Mouse (Mus musculus): ENCODE results near the gene Gm17416.

Gene Gm17416

GRCm38 (mm10) chr2:152569038-152569437 lies at the start of gene Gm17416:
Gene Gm17416 (plus strand): TSS chr2:152569338.
- DNase-seq (ENCODE audit: inconsistent ontology term), result no peak

- no peak for DNase-seq (ENCODE audit: inconsistent ontology term)
Observed at GRCm38 (mm10) chr2:152539944-152540710, 29.0 kb upstream of the Gm17416 start, which contains the start of gene Defb29. Gene Defb29 (minus strand): TSS chr2:152540098.

GRCm38 (mm10) chr2:152541979-152542378 lies 27.2 kb upstream of the Gm17416 start:
- no peak for DNase-seq (ENCODE audit: inconsistent ontology term)

DNA sequence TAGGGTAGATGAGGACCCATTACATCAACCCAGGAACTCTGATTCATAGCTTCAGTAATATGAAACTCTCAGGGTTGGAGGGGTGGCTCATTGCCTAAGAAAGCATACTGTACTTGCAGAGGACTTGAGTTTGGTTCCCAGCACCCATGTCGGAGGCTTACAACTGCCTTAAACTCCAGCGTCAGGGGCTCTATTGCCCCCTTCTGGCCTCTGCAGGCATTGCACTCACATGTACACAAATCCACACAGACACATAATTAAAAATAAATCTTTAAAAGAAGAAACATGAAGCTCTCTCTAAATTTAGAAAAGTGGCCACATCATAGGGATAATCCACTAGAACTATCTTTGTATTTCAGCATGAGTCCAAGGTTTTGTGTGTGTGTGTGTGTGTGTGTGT lies 26.2 kb upstream of the Gm17416 start:
- DNase-seq (ENCODE audit: inconsistent ontology term), result no peak

GRCm38 (mm10) chr2:152543478-152543877 lies 25.7 kb upstream of the Gm17416 start:
- DNase-seq (ENCODE audit: inconsistent ontology term), result no peak

DNA sequence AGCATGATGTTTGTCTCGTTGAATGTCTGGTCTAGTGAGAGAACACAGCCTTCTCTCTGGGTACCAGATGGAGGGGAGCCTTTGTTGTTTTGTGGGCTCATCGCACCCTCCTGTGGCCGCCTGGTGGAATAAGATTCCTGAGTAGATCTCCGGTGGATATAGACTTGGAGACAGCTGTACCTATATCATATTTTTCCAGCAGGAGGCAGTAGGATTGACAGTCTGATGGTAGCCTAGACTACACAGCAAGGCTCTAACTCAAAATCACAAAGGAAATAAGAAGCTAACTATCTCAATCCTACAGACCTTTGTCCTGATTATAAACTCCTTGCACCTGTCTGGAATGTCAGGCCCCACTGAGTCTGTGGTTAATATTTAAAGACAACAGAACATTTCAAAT lies 24.4 kb upstream of the Gm17416 start:
- peak; percentile 63 for DNase-seq (ENCODE audit: inconsistent ontology term)

- no peak for DNase-seq (ENCODE audit: inconsistent ontology term)
Observed at GRCm38 (mm10) chr2:152548124-152548523, 21.0 kb upstream of the Gm17416 start.

- peak; percentile 65 for DNase-seq (ENCODE audit: inconsistent ontology term)
Observed at GRCm38 (mm10) chr2:152553774-152554423, 15.2 kb upstream of the Gm17416 start.

GRCm38 (mm10) chr2:152556655-152557054 lies 12.5 kb upstream of the Gm17416 start:
- DNase-seq (ENCODE audit: inconsistent ontology term), result no peak

DNA sequence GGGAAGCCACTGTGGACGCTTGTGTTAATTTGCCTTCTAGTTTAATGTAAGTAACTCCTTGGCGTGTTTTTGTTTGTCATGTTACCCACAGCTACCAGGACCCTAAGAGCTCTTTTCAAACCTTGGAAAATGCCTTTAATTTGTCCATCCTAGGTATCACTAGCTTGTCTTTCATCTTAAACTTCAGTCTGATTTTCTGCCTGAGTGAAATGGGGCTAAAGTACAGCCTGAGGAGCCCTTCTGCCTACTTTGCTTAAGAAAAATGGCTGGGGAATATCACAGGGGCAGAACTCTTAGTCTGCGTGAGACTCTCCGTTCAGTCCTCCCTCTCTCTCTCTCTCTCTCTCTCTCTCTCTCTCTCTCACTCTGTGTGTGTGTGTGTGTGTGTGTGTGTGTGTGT lies 743 bp downstream of the Gm17416 start:
- no peak for DNase-seq (ENCODE audit: inconsistent ontology term)

DNA sequence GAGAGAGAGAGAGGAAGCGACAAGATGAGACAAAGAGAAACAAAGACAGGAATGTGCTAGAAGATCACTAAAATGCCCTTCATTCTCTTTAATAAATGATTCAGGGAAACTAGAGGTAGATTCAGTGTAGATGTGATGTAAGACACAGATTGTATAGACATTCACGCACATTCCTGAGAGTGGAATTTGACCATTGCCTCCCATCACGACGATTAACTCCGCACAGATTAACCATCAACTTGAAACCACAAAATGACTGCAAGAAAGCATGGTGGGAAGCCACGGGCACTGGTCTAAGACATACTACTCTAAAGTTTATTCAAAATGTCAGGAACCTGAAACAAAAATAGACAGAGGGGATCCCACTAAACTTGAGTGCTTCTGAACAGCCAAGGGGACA lies 1.2 kb downstream of the Gm17416 start:
- no peak for DNase-seq (ENCODE audit: inconsistent ontology term)

GRCm38 (mm10) chr2:152572114-152572794 lies 3.1 kb downstream of the Gm17416 start, which contains the start of gene Defb21:
Gene Defb21 (plus strand): TSS chr2:152572744.
- DNase-seq (ENCODE audit: inconsistent ontology term), result no peak

DNA sequence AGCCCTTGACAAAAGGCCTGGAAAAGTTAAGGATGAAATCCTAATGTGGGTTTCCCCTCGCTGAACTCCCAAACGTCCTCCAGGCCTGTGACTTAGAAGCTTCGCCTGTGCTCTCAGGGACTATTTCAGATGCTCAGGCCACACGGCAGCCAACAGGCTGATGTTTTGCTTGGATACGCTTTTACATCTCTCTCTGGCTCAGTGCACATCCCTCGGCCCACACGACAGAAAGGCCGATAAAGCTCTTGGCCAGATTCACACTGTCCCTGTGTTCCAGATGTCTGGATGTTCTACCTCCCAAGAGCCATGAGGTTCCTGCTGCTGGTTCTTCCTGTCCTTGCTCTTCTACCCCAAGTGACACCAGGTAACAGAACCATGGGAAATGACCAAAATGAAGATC lies 4.3 kb downstream of the Gm17416 start:
- no peak for DNase-seq (ENCODE audit: inconsistent ontology term)

- DNase-seq (ENCODE audit: inconsistent ontology term), result no peak
Observed at GRCm38 (mm10) chr2:152580107-152580506, 11.0 kb downstream of the Gm17416 start, which contains the start of gene Defb19. Gene Defb19 (minus strand): TSS chr2:152580312.

DNA sequence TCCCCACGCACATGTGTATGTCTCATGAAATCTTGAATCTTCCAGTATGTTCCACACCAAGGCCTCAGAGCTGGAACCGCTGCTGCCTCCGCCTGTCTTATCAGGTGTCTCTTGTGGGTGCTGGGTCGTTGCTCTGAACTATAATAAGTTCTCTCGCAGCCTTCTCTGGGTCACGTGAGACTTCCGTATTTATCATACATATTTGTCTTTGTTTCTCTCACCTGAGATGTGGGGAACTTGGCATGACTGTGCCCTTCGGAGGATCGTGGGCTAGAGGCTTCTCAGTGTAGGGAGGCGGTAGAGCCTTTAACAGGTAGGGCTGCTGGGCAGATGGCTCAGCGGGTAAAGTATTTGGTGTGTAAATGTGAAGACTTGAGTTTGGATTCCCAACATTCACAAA lies 11.5 kb downstream of the Gm17416 start:
- no peak for DNase-seq (ENCODE audit: inconsistent ontology term)

GRCm38 (mm10) chr2:152586926-152587560 lies 17.9 kb downstream of the Gm17416 start:
- no peak for DNase-seq (ENCODE audit: inconsistent ontology term)

DNA sequence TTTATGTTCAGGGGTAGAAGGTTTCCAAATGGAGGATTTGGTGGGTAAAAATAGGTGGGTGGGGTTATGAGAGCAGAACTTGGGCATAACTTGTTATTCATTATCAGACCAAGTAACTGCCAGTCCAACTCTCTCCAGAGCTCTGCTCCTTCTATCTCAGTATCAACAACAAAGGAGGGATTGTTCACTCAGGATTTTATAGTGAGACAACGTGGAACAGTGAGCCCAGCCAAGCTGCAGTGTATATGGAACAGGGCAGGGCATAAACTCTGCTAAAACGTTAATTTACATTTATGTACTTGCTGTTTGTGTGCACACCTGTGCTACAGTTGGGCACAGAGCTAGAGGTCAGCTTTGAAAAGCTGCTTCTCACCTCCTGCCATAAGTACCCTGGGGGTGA lies 19.3 kb downstream of the Gm17416 start:
- no peak for DNase-seq (ENCODE audit: inconsistent ontology term)

DNA sequence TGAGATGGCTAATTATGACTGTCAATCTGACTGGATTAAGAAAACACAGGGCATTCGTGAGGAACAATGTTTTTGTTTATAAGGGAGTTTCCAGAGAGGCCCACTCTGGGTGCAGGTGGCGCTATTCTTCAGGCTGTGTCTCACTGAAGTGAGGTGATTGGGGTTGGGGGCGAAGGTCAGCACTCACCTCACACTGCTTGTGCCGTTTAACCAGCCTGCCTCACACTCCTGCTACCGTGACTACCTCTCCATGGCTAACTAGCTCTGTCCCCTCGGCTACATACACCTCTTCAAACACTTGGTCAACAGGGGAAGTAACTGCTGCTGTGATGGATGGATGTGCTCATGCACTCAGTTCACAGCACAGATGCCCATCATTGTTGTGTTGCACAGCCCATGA lies 19.9 kb downstream of the Gm17416 start:
- DNase-seq (ENCODE audit: inconsistent ontology term), result no peak

- no peak for DNase-seq (ENCODE audit: inconsistent ontology term)
Observed at GRCm38 (mm10) chr2:152599299-152599698, 30.2 kb downstream of the Gm17416 start, which contains the start of gene Defb45. Gene Defb45 (minus strand): TSS chr2:152599399.

- no peak for DNase-seq (ENCODE audit: inconsistent ontology term)
Observed at GRCm38 (mm10) chr2:152600076-152600475, 30.9 kb downstream of the Gm17416 start.

DNA sequence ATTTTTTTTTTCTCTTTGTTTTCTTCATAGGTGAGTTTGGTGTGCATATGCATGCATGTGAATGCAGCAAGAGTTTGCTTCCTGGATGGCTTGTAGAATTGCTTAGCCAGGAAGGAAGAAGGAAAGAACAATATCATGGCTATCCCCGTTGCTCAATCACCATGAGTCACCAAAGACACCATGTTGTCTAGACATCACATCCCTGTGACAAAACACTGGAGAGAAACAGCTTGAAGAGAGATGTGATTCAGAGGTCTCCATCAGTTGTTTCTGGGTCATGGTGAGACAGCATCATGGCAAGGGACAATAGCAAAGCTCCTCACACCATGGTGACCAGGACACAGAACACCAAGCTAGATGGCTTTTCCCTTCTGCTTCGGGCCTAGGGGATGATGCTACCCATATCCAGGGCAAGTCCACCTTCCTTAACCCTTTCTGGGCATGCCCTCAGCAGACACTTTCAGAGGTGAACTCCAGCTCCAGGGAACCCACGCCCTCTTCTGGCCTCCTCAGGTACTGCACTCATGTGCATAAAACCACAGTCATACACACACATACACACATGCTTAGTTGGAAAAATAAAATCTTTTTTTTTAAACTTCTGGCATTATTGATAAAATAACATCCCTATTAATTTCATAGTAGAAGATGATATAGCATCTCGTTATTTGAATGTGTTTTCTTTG lies 32.3 kb downstream of the Gm17416 start:
- peak; percentile 57 for DNase-seq (ENCODE audit: inconsistent ontology term)
